ENCODE assay signal across 33 mouse cellular contexts in genomic region chr16:38905911-38906310, GRCm38 (mm10). TPM values are rescaled to one million over a fixed set of nuclear protein-coding genes. Genes with fewer than 3 reads are reported as not detected.
DNase-seq lines count a peak whose midpoint lies in the region; ATAC-seq lines count a peak whose summit lies in the region.
"Had no signal": no experiment of that assay in that cellular context is flagged by ENCODE, and none has a peak within 500 bp of the region (broad histone marks: within the 10 kb centered on the region; RNA-seq: fewer than 3 reads in every experiment).

No protein-coding gene starts in this region.

- no peaks in the 10 kb centered on the region for H3K36me3 ChIP-seq in neural tube, embryonic 15.5 days
- H3K36me3 ChIP-seq: embryonic facial prominence, embryonic 13.5 days; forebrain, embryonic 10.5 days; heart, embryonic 10.5 days; hindbrain, embryonic 12.5 days; kidney, embryonic 15.5 days; limb, embryonic 10.5 days; limb, embryonic 15.5 days; liver, embryonic 13.5 days; neural tube, embryonic 13.5 days had no signal

- H3K27ac ChIP-seq in neural tube, embryonic 15.5 days (replicated peaks), result no peak overlapping the region
- H3K27ac ChIP-seq: embryonic facial prominence, embryonic 13.5 days; forebrain, embryonic 10.5 days; heart, embryonic 10.5 days; hindbrain, embryonic 12.5 days; kidney, embryonic 15.5 days; limb, embryonic 10.5 days; limb, embryonic 15.5 days; liver, embryonic 13.5 days; macrophage; neural tube, embryonic 13.5 days had no signal

- peaks cover 8% of the 10 kb centered on the region; the same call in 1 of the 2 replicates for H3K4me1 ChIP-seq in neural tube, embryonic 15.5 days
- H3K4me1 ChIP-seq: kidney, embryonic 15.5 days; liver, embryonic 13.5 days had no signal

- ATAC-seq in neural tube, embryonic 15.5 days (ENCODE audit: low FRiP score), result no peak
- ATAC-seq: activated CD4-positive, CD25-positive, alpha-beta regulatory T cell, adult 4 months; forebrain, embryonic 16.5 days; intestine, postnatal 0 days; lung, postnatal 0 days; midbrain, embryonic 16.5 days had no signal

- no peak overlapping the region for H3K4me2 ChIP-seq in neural tube, embryonic 15.5 days
- H3K4me2 ChIP-seq: embryonic facial prominence, embryonic 13.5 days; hindbrain, embryonic 12.5 days; kidney, embryonic 15.5 days; limb, embryonic 15.5 days; liver, embryonic 13.5 days; neural tube, embryonic 13.5 days had no signal

- 75% methylated on average over 10 of the region's 10 CpGs for WGBS in neural tube, embryonic 15.5 days

- H3K27me3 ChIP-seq in neural tube, embryonic 15.5 days (replicated peaks), result 0 out of 2 replicates have a peak, but pooled peaks cover 6% of the 10 kb centered on the region

- H3K9ac ChIP-seq in neural tube, embryonic 15.5 days (replicated peaks), result no peak overlapping the region
- H3K9ac ChIP-seq: embryonic facial prominence, embryonic 13.5 days; hindbrain, embryonic 12.5 days; kidney, embryonic 15.5 days; limb, embryonic 15.5 days; liver, embryonic 13.5 days; neural tube, embryonic 13.5 days had no signal

- DNase-seq in kidney, adult 18-20 months, result peak; percentile 2
- no peak for DNase-seq in kidney, adult 9 months
- peak; percentile 10 for DNase-seq in neural tube, embryonic 10.5 days (ENCODE audit: extremely low spot score, low spot score)
- DNase-seq in retina, embryonic 14.5 days (ENCODE audit: low spot score), result peak; percentile 52
- DNase-seq in heart, adult 18-20 months, result no peak
- DNase-seq: adrenal gland, adult 2 months; adrenal gland, postnatal 36 days; B cell, adult 2 months; cerebellum, adult 8-10 months; gastrocnemius, postnatal 14 days; heart, postnatal 36 days; kidney, postnatal 25 days; liver, embryonic 13.5 days; lung, adult 18-20 months had no signal

- H3K4me3 ChIP-seq in neural tube, embryonic 15.5 days (replicated peaks), result no peak overlapping the region
- H3K4me3 ChIP-seq: embryonic facial prominence, embryonic 13.5 days; forebrain, embryonic 10.5 days; heart, embryonic 10.5 days; hindbrain, embryonic 12.5 days; kidney, embryonic 15.5 days; limb, embryonic 10.5 days; limb, embryonic 15.5 days; liver, embryonic 13.5 days; myocyte; neural tube, embryonic 13.5 days had no signal

- no peaks in the 10 kb centered on the region for H3K9me3 ChIP-seq in neural tube, embryonic 15.5 days (replicated peaks)
- H3K9me3 ChIP-seq: embryonic facial prominence, embryonic 13.5 days; forebrain, embryonic 10.5 days; heart, embryonic 10.5 days; hindbrain, embryonic 12.5 days; kidney, embryonic 15.5 days; limb, embryonic 10.5 days; limb, embryonic 15.5 days; liver, embryonic 13.5 days; neural tube, embryonic 13.5 days had no signal

RNA-seq across cellular contexts. Expression of gene Igsf11, which starts 13.4 kb away (rescaled TPM):
- 3.1 and 3.4 TPM in 2 replicates for polyA plus RNA-seq in neural tube, embryonic 15.5 days (2015; fragmentation: Nextera tagmentation; extraction: Ambion mirVana)
- total RNA-seq in heart, adult 18-20 months (2021), result under 1 TPM; 0.37 to 0.51 TPM
- total RNA-seq: common myeloid progenitor, adult 5-6 weeks; granulocyte monocyte progenitor cell, adult 5-6 weeks; megakaryocyte-erythroid progenitor cell, adult 5-6 weeks had no signal

Comparison
In these comparisons a context has a peak if more than half of its experiments do, and no peak if none do; other contexts are left out.
1. DNase-seq: peak in kidney, adult 18-20 months (single experiment), neural tube, embryonic 10.5 days (single experiment) and retina, embryonic 14.5 days (single experiment); none in kidney, adult 9 months (single experiment) and heart, adult 18-20 months (0 of 2).